Mouse (Mus musculus) regulatory T cell (primary cell): ENCODE measurements at regions not wholly inside any gene's neighbourhood (a gene's known extent, or its start where the extent isn't known, plus 50 kb on each side); places are given as distances from the start of the nearest gene placed in this dataset.

Experiments used
- in situ Hi-C: fragments of 300-600 bp; cut with MboI, MseI; formaldehyde crosslinking; loops from one replicate; pipeline ENCODE4 v1.15.1; 2025; ENCODE audit warnings: high pct_unique_total_duplicates

DNA sequence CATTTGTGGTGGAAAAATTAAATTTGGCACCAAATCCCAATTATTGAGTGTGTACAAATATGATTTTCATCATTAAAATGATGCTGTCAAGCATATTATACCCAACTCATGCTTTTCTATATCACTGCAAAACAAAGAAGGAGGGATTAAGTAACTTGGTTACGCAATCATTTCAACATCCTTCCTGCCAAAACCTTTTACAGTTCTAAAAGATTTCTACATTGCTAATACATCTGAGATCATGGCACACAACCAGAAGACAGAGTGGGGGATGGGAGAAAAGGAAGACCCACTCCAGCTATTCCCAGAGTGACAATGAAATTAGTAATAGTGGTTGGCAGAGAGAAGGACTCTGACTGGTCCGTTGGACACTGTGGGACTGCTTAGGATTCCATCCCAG is 280.3 kb upstream of the Nr2f2 start:
- in situ Hi-C loops, result no loop called here

DNA sequence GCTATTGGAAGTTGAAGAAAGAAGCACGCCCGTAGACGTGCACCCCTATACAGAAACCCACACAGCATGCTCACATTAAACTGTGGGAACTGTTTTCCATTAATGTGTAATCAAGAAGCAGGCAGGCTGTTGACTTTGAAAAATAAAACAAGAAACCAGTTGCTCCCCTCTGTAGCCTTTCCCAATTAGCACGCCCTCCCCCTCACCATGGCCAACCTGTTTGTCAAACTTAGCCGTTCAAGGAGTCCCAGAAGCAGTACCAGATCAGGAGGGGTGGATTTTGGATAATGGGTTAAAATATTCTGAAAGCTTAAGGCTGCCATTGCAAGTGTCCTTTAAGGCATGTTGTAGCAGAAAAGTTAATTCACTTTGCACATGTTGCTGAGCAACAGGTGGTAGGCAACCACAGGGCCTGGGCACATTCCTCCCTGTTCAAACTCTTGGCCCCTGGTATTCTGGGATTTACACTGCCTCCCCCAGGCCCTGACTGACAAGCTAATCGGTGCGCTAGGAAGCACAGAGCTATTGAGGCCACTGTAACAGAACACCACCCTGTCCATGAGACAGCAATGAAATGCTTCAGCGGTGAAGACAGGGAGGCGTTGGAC is 277.3 kb upstream of the Nr2f2 start:
- in situ Hi-C loops, result no loop called here

GRCm38 (mm10) chr7:70643055-70643454 is 276.5 kb upstream of the Nr2f2 start:
- in situ Hi-C loops, result no loop called here

- in situ Hi-C loops, result no loop called here
Measured at GRCm38 (mm10) chr7:70641217-70641616, 274.7 kb upstream of the Nr2f2 start.

GRCm38 (mm10) chr7:70640574-70640973 is 274.0 kb upstream of the Nr2f2 start:
- in situ Hi-C loops, result no loop called here

DNA sequence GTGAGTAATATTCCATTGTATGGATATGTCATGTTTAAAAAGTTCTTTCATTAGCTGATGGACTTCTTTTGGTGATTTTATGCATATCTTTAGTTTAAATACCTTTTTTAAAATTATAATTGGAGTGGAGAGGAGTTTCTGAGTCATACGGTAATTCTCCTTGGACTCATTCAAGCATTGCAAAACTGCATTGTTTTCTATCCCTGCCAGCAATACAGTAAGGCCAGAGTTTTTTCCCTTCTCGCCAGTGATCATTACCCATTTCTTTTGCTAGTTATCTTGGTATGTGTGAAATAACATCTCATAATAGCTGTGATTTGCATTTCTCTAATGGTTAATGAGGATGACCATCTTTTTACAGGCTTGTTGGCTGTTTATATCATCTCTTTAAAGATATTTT is 271.6 kb upstream of the Nr2f2 start:
- in situ Hi-C loops, result no loop called here

GRCm38 (mm10) chr7:70634016-70634415 is 267.5 kb upstream of the Nr2f2 start:
- in situ Hi-C loops, result no loop called here

DNA sequence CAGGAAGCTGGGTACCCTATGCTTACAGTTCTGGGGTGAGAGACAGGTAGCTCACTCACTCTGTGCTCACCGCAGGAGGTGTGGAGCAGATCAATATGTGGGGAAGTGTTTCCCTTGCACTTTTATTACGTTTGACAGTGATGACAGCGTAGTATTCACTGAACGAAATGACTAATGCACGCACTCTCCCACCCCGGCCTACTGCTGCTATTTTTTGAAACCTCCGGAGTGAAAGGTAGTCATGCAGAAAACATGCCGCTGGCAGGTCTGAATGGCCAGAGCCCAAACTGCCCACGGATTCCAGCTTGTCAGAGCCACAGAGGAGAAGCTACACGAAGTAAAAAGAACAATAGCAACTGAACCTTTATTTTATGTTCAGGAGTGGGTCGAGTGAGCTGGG is 267.0 kb upstream of the Nr2f2 start:
- in situ Hi-C loops, result no loop called here

GRCm38 (mm10) chr7:70625643-70626231 is 259.2 kb upstream of the Nr2f2 start:
- in situ Hi-C loops, result no loop called here

GRCm38 (mm10) chr7:70624727-70625642 is 258.4 kb upstream of the Nr2f2 start:
- in situ Hi-C loops, result no loop called here

DNA sequence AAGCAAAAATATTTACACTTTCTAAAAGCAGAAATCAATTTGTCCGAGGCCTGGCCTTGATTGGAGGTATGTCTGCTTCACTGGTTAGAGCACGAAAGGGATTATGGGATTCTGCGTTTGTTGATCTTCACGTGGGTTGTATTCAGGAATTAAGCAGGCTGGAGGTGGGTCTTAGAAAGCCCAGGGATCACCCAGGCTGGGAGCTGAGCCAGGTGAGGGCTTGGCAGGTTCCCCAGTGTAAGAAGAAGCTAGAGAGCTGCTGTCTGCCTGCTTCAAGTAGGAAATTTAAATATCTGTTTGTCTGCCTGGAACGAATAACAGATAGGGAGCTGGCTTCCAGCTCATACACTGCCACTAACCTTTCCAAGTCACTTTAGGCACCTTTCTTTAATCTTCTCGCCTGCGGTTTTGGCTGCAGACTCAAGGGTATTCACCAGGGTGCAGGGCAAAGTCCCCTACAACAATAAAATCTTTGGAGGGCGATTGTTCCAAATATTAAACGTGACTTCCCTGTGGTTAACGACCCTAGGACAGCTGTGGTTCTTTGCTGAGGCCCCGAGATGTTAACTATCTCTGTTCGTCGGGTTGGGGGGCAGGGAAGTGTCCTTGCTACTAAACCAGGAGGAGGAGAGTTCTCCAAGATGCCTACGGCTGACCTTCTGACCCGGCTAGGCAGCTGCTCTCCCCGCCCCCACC is 257.6 kb upstream of the Nr2f2 start:
- in situ Hi-C loops, result no loop called here

GRCm38 (mm10) chr7:70619400-70619799 is 252.9 kb upstream of the Nr2f2 start:
- in situ Hi-C loops, result no loop called here

GRCm38 (mm10) chr7:70618270-70618669 is 251.7 kb upstream of the Nr2f2 start:
- in situ Hi-C loops, result no loop called here

GRCm38 (mm10) chr7:70606511-70606910 is 240.0 kb upstream of the Nr2f2 start:
- in situ Hi-C loops, result no loop called here

- in situ Hi-C loops, result no loop called here
Measured at GRCm38 (mm10) chr7:70604471-70605174, 238.1 kb upstream of the Nr2f2 start.

DNA sequence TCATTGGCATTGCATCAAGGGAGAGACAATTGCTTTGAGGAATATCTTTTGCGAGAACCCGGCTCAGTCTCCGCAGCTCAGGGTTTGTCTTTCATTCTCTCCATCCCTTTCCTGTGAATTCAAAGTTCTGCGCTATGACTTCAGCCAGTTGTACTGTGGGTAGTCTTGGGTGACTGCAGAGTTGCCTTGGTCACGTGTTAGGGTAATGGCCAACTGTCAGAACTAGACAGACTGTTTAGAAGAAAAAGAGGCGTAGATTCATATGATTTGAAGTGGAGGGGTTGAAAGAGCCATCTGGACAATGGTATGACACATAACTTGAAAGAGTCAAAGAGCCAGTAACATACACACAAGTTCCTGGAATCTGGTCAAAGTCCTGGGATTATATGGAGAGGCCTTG is 226.5 kb upstream of the Nr2f2 start:
- in situ Hi-C loops, result no loop called here

DNA sequence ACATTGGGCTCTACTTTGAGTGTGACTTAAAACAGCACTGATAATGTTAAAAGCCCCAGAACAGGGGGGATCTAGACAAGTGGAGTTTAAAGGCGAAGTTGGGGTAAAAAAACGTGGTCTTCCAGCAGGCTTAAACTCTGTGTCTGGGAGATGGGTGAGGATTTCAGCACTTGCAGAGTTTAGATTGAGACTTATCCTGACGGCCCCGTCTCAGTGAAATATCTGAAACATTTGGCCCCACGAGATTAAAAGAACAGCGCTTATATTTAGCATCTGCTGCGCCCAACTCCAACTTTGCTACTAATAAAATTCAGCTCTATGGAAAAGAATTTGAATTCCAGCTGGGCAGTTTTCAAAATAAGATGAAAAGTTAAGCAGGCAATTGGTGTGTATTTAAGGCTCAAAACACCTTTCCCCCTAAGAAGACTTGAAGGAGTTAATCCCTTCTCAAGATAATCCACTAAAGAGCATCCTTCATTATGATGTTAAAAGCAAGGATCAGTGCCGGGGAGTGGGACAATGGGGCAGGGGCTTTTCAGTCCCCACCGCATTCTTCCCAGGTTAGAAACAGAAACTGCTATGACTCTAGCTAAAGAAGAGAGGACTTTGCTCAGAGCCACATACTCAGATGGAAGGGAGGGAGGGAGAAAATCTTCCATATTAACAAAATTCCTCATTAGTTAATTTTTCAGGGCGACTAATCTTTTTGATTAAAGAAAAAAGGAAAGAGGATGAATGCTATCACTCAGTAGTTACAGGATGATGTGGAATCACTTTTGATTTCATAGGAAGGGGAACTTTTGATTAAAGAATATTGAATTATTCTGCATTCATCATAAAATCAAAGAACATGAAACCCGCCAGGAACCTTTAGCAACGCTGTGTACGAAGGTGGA is 225.1 kb upstream of the Nr2f2 start:
- in situ Hi-C loops, result no loop called here

GRCm38 (mm10) chr7:70589713-70590112 is 223.2 kb upstream of the Nr2f2 start:
- in situ Hi-C loops, result no loop called here

DNA sequence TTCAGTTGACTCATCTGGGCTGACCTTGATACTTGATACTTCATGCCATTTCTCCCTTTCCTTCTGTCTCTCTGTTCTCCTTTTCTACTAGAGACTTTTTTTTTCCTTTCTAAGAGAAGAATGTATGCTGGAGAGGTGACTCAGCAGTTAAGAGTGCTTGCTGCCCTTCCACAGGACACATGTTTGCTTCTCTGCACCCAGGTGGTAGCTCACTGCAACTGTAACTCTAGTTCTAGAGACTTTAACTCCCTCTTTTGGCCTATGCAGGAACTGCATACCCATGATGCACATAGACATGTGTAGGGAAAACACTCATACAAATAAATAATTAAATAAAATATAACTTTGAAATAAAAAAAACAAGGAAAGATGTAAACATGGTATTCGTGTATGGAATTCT is 221.5 kb upstream of the Nr2f2 start:
- in situ Hi-C loops, result no loop called here

DNA sequence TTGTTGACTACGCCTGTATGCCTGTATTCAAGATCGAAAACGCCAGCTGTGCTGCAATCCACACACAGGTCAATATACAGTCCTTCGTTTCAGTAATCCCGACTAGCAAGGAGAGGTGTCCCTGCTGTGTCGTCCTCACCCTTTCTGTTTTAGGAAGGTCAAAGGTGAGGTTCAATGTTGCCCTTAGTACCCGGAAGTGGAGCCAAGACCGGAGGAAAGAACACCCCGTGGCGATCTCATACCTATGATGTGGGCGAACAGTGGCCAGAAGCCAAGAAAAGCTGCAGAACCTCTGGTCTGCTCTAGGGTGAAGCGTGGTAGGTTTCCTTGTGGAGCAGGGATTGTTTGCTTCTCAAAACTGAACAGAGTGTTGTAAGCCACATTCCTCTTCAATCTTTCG is 217.9 kb upstream of the Nr2f2 start:
- in situ Hi-C loops, result no loop called here
